Mouse (Mus musculus) Patski (cell line): ENCODE data around the gene Vcp. TPM values are rescaled to one million over a fixed set of nuclear protein-coding genes. Genes with fewer than 3 reads are reported as not detected.

Experiments
- ATAC-seq: fragments of 100-300 bp; one replicate; pipeline ENCODE4 v1.8.0; 2021
- CTCF ChIA-PET: fragments of 350-600 bp; sonication (Branson Sonifier 250); formaldehyde crosslinking; loops from one replicate; lab custom pipeline; 2022; ENCODE audit warnings: inconsistent platforms; lab: Charles Lee
- POLR2A ChIA-PET: fragments of 350-600 bp; sonication (Branson Sonifier 250); formaldehyde crosslinking; loops from one replicate; lab custom pipeline; 2022; ENCODE audit warnings: antibody characterized with exemption, inconsistent platforms; lab: Charles Lee
- DNase-seq: peaks from one replicate; pipeline ENCODE4 v3.0.0-alpha.2; 2011; ENCODE audit warnings: low read depth, low spot score
- H3K27me3 ChIP-seq: fragments of 371-371 bp; one replicate; pipeline ENCODE4 v1.5.1; 2021
- CTCF ChIP-seq: fragments of 100-300 bp; IDR thresholded peaks from one replicate; pipeline ENCODE4 v1.5.1; 2021
- in situ Hi-C: fragments of 300-500 bp; cut with MboI; formaldehyde crosslinking; loops from 3 replicates; pipeline ENCODE4 v1.11.1; 2018; ENCODE audit warnings: low pct_unique_long_range_greater_than_20kb, mixed read lengths
- polyA plus RNA-seq: library from polyadenylated mRNA; unstranded; gene quantifications from one replicate; pipeline ENCODE4 v1.2.3, GENCODE M21; 2021

Gene Vcp
- polyA plus RNA-seq, 1 experiment from 2014 or later: 283 TPM

DNA sequence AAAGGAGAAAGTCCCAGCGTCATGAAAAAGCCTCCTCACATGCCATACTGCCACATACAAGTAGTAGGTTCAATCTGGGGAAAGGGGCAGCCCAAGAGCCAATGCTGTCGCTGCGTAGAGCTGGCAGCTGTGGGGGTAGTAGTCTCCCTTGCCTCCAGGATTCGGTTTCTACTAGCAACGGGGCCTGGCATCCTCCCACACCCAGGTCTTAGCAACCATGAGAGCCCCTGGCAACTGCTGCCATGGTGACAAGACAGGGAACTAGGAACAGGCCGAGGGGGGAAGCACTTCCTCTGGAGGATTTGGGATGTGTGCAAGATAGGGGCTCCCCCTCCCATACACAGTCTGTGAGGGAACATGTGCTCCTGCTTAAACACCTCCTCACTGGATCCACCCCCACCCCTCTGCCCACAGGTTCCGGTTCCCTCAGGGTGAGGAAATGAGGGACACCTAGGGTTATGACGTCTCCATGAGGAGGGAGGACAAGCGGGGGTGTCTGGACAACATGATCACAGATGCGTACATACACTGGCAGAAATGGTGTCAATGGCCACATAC is 53.5 kb downstream of the Vcp start:
- in situ Hi-C loops: no loop called here
- DNase-seq (no peak), ATAC-seq (no peak)
- TF ChIP-seq CTCF: no peak
- H3K27me3 ChIP-seq: peaks cover 8% of the 10 kb centered on the region
- ChIA-PET CTCF (interaction anchor here (2.6 to 2.7 kb wide), 2 partner anchors 8 to 15 kb away, joined by 10 to 12 read pairs; no protein-coding TSS in a partner anchor), POLR2A (interaction anchor here (0.6 kb wide), 1 partner anchor 43 kb away, joined by 3 read pairs; no protein-coding TSS in a partner anchor)

DNA sequence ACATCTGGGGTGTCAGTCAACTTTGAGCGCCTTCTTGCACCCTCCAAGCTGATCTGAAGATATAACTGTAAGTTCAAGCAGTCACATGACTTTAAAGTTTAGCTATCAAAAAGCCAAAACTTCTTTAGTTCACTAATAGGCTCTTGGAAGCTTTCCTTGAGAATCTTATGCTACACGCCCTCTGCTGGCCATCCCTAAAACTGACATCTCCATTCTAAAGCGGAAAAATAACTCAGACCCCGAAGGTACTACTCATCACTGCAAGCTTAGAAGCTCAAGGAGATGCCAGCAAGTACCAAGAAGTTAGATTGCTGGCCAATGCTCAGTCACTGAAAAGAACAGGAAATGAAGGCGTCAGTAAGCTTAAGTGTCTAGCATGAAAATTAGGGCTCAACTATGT is 54.4 kb downstream of the Vcp start:
- H3K27me3 ChIP-seq: peaks cover 8% of the 10 kb centered on the region
- CTCF ChIA-PET: interaction anchor here (0.7 to 2.7 kb wide), 4 partner anchors 9 to 16 kb away, joined by 3 to 12 read pairs (median 8); no protein-coding TSS in a partner anchor
- POLR2A ChIA-PET: no interaction called here
- DNase-seq: no peak
- no peak for TF ChIP-seq CTCF
- ATAC-seq: no peak
- in situ Hi-C loops: no loop called here

DNA sequence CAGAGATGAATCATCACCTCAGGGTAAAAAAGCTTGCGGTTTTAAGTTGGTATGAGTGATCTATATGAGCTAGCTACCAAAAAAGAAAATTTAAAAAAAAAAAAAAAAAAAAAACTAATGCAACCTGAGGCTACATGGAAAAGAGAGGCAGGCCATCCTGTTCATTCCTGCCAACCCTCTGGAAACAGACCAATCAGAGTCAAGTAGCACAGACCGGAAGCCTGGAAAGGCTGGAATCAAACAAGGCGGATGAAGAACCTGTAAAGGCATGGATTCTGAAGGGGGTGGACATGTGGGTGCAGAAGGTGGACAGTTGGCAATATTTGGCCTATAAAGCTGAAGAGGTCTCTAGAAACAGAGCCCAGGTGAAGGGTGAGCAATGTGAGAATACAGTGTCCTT is 54.9 kb downstream of the Vcp start:
- ChIA-PET POLR2A (interaction anchor here (0.6 kb wide), 1 partner anchor 36 kb away, joined by 5 read pairs; no protein-coding TSS in a partner anchor), CTCF (interaction anchor here (0.7 to 2.7 kb wide), 4 partner anchors 9 to 17 kb away, joined by 3 to 12 read pairs (median 8); no protein-coding TSS in a partner anchor)
- in situ Hi-C loops: no loop called here
- DNase-seq (no peak), ATAC-seq (no peak)
- peaks cover 8% of the 10 kb centered on the region for H3K27me3 ChIP-seq
- no peak for TF ChIP-seq CTCF

DNA sequence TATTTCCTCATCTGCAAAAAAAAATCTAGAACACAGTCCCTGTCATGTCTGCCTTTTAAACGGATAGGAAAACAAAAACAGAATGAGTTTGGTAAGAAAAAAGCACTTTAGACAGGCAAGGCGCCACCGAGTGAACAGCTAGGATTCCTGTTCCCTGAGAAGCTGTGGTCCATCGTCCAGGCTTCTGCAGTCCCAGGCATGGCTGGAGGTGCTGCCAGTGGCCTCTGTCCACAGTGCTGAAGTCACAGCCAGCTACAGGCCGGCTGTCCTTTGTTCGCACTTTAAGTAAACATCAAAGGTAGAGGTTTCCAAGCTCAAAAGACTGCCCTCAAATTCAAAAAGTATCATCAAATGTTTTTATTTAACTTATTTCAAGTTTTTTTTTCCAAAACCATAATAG is 55.3 kb downstream of the Vcp start:
- in situ Hi-C loops: no loop called here
- ChIA-PET POLR2A (interaction anchor here (0.6 kb wide), 1 partner anchor 36 kb away, joined by 5 read pairs; no protein-coding TSS in a partner anchor), CTCF (interaction anchor here (0.7 to 2.7 kb wide), 4 partner anchors 9 to 17 kb away, joined by 3 to 12 read pairs (median 8); no protein-coding TSS in a partner anchor)
- ATAC-seq: no peak
- DNase-seq: no peak
- no peak for TF ChIP-seq CTCF
- peaks cover 8% of the 10 kb centered on the region for H3K27me3 ChIP-seq

DNA sequence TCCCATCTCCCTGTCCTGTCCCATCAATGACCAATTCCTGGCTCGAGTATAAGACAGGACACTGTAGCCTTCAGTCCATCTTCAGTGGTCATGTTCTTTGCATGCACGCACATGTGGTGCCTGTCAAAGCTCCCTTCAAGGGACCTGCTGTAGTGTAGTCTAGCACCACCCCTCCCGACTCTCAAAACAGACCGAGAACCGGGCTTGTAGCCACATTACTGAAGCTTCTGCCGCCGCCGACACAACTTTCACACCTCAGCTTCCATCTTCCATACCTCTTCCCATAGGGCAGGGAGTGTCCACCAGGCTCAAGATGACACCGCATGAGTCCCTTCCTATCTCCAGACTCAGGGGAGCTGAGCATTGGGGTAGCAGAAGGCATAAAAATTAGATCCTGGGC is 56.1 kb downstream of the Vcp start:
- no peak for ATAC-seq
- peaks cover 9% of the 10 kb centered on the region for H3K27me3 ChIP-seq
- in situ Hi-C loops: no loop called here
- ChIA-PET CTCF (interaction anchor here (2.6 to 2.7 kb wide), 2 partner anchors 10 to 18 kb away, joined by 10 to 12 read pairs; no protein-coding TSS in a partner anchor), POLR2A (no interaction called here)
- no peak for TF ChIP-seq CTCF
- no peak for DNase-seq

DNA sequence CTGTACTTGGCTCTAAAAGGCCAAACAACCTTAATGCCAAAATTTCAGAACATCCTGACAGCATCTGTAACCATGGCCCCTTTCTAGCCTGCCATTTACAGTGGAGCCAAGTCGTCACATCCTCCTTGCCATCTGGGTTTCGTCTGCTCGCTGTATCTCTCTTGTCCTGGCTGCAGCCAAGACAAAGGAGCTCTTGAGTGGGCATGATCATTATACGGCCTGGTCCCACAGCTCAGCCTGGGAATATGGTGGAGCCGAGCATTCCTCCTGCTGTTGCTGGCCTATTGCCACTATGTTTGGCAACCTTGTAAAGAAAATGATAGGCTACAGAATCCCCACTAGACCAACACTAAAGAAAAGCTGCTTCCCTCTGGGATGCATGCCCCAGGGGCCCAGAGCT is 57.0 kb downstream of the Vcp start:
- peaks cover 17% of the 10 kb centered on the region for H3K27me3 ChIP-seq
- ATAC-seq (no peak), DNase-seq (no peak)
- CTCF ChIA-PET: no interaction called here
- no peak for TF ChIP-seq CTCF
- in situ Hi-C loops: no loop called here
- POLR2A ChIA-PET: no interaction called here

DNA sequence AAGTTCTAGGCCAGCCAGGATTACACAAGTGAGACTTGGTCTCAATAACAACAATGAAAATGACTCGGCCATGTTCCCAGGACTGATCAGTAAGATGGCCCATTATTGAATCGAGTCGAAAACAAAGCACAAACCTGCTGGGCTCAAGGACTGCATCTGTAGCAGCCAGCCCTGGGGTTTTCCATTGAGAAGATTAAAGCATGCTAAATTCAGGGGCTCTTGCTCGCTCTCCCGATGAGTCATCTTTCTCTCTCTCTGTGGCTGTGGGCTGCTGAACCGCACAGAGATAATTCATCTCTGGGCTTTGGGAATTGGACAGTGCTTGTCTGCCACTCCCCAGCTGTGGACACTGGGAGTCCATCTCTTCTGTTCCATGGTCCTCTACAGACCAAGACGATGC is 58.9 kb downstream of the Vcp start:
- no peak for TF ChIP-seq CTCF
- no peak for ATAC-seq
- CTCF ChIA-PET: no interaction called here
- peaks cover 32% of the 10 kb centered on the region for H3K27me3 ChIP-seq
- POLR2A ChIA-PET: no interaction called here
- in situ Hi-C loops: no loop called here
- DNase-seq: no peak

DNA sequence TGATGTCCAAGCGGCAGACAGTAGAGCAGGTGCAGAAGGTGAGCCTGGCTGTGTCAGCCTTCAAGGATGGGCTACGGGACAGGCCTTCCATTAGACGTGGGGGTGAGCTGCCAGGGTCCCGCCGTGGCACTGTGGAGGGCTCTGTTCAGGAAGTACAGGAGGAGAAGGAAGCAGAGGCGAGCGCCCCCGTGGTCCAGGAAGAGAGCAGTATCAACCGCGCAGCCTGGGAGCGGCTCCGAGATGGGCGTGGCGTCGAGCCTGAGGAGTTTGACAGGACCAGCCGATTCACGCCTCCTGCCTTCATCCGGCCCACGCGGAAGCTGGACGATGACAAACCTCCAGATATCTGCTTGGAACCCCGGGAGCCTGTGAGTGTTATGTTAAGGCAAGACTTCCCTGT is 66.7 kb downstream of the Vcp start:
- no peak for ATAC-seq
- in situ Hi-C loops: no loop called here
- H3K27me3 ChIP-seq: peaks cover 35% of the 10 kb centered on the region
- ChIA-PET CTCF (no interaction called here), POLR2A (no interaction called here)
- no peak for DNase-seq
- no peak for TF ChIP-seq CTCF

DNA sequence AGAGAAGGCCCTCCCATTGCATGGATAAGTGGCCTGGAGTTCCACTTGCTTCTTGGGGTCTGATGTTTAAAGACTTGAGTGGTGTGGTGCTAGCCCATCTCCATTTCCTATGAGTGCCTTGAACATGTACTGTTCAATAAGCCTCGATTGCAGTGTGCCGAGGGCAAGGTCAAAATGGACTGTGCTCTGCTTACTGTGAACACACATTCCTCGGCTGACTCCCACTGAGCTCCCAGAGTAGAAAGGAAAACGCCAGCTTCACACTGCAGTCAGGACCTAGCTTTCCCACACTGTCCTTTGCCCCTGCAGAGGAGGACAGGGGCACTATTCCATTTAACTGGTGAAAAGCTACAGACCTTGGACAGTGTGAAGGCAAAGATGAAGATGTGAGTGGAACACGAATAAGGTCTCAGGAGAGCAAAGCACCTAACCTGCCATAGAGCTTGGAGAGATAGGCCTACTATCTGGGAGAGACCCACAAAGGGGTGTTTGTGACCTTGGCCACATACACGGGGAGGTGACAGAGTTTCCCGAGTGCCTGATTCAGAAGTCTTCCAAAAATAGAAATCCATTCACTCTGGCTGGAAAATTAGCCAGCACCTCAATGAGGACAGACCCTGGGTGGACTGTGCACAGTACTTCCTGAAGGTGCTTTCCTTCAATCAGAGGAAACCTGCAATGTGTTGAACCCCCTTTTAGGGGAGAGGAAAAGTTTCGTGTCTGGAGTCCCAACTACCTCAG is 67.9 kb downstream of the Vcp start:
- DNase-seq (no peak), ATAC-seq (no peak)
- no peak for TF ChIP-seq CTCF
- peaks cover 24% of the 10 kb centered on the region for H3K27me3 ChIP-seq
- ChIA-PET CTCF (no interaction called here), POLR2A (no interaction called here)
- in situ Hi-C loops: no loop called here

Other genes starting within 250 kb of the Vcp start
- not detected for gene Ccl19, start 243.9 kb downstream of the Vcp start, polyA plus RNA-seq
- not detected for gene Ccl21a, start 226.5 kb downstream of the Vcp start, polyA plus RNA-seq
- gene Fam205a1, start 146.6 kb downstream of the Vcp start, polyA plus RNA-seq: not detected
- gene Gm12394, start 143.7 kb downstream of the Vcp start, polyA plus RNA-seq: not detected
- not detected for gene Fam205c, start 126.3 kb downstream of the Vcp start, polyA plus RNA-seq
- gene Phf24, start 83.8 kb downstream of the Vcp start, polyA plus RNA-seq: not detected
- 8.5 TPM for gene Dnajb5, start 50.7 kb downstream of the Vcp start, polyA plus RNA-seq
- not detected for gene 1700022I11Rik, start 30.9 kb downstream of the Vcp start, polyA plus RNA-seq
- 8.1 TPM for gene Fancg, start 10.0 kb upstream of the Vcp start, polyA plus RNA-seq
- gene Pigo, start 25.3 kb upstream of the Vcp start, polyA plus RNA-seq: 11.3 TPM
- 134 TPM for gene Stoml2, start 31.2 kb upstream of the Vcp start, polyA plus RNA-seq
- 25.1 TPM for gene Fam214b, start 45.7 kb upstream of the Vcp start, polyA plus RNA-seq
- gene Unc13b, start 58.4 kb upstream of the Vcp start, polyA plus RNA-seq: 8.2 TPM